Mouse (Mus musculus): ENCODE data around the gene Gcnt4.

DNA sequence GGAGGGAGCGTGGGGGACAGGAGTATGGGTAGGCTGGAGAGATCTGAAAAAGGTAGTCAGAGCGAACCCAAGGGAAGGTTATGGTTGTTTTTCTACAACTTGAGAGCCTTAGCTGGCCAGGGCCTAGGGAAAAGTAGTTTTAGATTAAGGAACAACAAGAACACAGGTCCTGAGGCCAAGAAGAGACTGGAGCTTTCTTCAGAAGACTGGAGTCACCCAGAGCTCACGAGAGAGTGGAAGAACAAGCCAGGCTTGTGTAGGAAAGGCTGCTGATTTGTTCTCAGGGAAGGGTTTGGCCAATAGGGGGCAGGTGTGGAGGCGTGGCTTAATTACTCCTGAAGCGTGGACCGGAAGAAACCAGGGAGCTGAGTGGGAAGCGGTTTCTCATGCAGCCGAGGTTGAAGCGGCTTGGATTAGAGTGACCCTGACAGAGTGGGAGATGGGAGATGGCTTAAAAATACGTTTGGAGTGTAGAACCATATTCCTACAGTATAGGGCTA, 12.6 kb downstream of the Gcnt4 start:
- TF ChIP-seq GATA1 (IDR thresholded peaks at IDR 0.05; ENCODE audit: low read length) (no peak), TAL1 (IDR thresholded peaks at IDR 0.05; ENCODE audit: low read length) (no peak)
